Mouse (Mus musculus): ENCODE data around the gene Olfr850.

DNA sequence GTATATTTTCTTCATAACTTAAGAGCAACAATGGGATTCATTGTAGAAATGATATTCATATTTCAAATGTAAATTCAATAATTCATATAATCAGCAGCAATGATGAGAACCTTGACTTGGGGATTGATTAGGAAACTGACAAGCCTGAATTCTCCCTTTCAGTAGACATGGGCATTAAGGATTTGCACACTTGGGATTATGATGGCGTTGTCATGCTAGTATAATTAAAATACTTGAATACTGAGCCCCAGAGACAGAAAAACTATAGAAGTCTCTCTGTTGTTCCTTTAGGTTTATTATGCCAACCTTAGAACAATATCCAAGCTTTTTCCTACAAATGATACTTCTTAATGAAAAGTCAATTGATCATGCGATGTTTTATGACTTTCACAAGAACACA lies 38.1 kb downstream of the Olfr850 start, which contains the start of gene Olfr849:
- no peak for TF ChIP-seq CTCF (IDR thresholded peaks at IDR 0.05)
- no peak for TF ChIP-seq POLR2A (IDR thresholded peaks at IDR 0.05; ENCODE audit: insufficient read depth, low read depth, low read length)
- TF ChIP-seq EP300 (IDR thresholded peaks at IDR 0.05; ENCODE audit: insufficient read depth, low read depth, low read length), result no peak

Measured in heart, adult 2 months (tissue).